Mouse (Mus musculus) E14TG2a.4 (cell line): ENCODE results near the gene Il17rd.

Experiments used
- H3K27me3 ChIP-seq: 2 replicates; pipeline ENCODE4 v1.6.1; 2014; ENCODE audit warnings: low read length, control low read depth; ENCODE audit not compliant: insufficient read depth
- H3K36me3 ChIP-seq: 2 replicates; pipeline ENCODE4 v1.6.1; 2014; ENCODE audit warnings: low read length, control low read depth; ENCODE audit not compliant: insufficient read depth
- H3K4me1 ChIP-seq: replicated peaks from 2 replicates; pipeline ENCODE4 v1.6.1; 2014; ENCODE audit warnings: low read depth, low read length, control low read depth
- H3K4me3 ChIP-seq: replicated peaks from 2 replicates; pipeline ENCODE4 v1.5.1; 2014; ENCODE audit warnings: mild to moderate bottlenecking, low read length
- H3K9me3 ChIP-seq: 2 replicates; pipeline ENCODE4 v1.6.1; 2014; ENCODE audit warnings: low read length, control low read depth
- CTCF ChIP-seq: conservative IDR thresholded peaks from 2 replicates; pipeline ENCODE4 v1.5.1; 2014; ENCODE audit warnings: low read length
- NANOG ChIP-seq: IDR thresholded peaks from 2 replicates; pipeline ENCODE4 v1.6.1; 2014; ENCODE audit warnings: borderline replicate concordance, low read length, mixed read lengths
- POU5F1 ChIP-seq: IDR thresholded peaks from 2 replicates; pipeline ENCODE4 v1.6.1; 2014; ENCODE audit warnings: low read length, borderline replicate concordance

Gene Il17rd

GRCm38 (mm10) chr14:27115275-27115660, 76.5 kb downstream of the Il17rd start:
- no peaks in the 10 kb centered on the region for H3K36me3 ChIP-seq
- peak overlapping the region; percentile 84 for H3K4me3 ChIP-seq
- peaks cover 23% of the 10 kb centered on the region for H3K4me1 ChIP-seq
- TF ChIP-seq POU5F1: no peak
- no peak for TF ChIP-seq NANOG
- no peak for TF ChIP-seq CTCF
- H3K9me3 ChIP-seq: no peaks in the 10 kb centered on the region
- peaks cover 44% of the 10 kb centered on the region for H3K27me3 ChIP-seq

- peaks cover 23% of the 10 kb centered on the region for H3K4me1 ChIP-seq
- TF ChIP-seq POU5F1 (no peak), NANOG (no peak)
- no peaks in the 10 kb centered on the region for H3K9me3 ChIP-seq
- no peaks in the 10 kb centered on the region for H3K36me3 ChIP-seq
- no peak overlapping the region for H3K4me3 ChIP-seq
- peaks cover 44% of the 10 kb centered on the region for H3K27me3 ChIP-seq
These were observed 77.2 kb downstream of the Il17rd start for GRCm38 (mm10) chr14:27115991-27116390.

GRCm38 (mm10) chr14:27116577-27117165, 77.9 kb downstream of the Il17rd start:
- Histone ChIP-seq H3K27me3 (peaks cover 44% of the 10 kb centered on the region), H3K4me3 (no peak overlapping the region), H3K4me1 (peaks cover 23% of the 10 kb centered on the region), H3K9me3 (no peaks in the 10 kb centered on the region), H3K36me3 (no peaks in the 10 kb centered on the region)
- TF ChIP-seq NANOG (no peak), CTCF (no peak), POU5F1 (no peak)

GRCm38 (mm10) chr14:27118546-27118945, 79.8 kb downstream of the Il17rd start:
- H3K4me1 ChIP-seq: peaks cover 41% of the 10 kb centered on the region
- TF ChIP-seq POU5F1 (no peak), CTCF (no peak), NANOG (no peak)
- H3K9me3 ChIP-seq: no peaks in the 10 kb centered on the region
- H3K36me3 ChIP-seq: no peaks in the 10 kb centered on the region
- H3K4me3 ChIP-seq: no peak overlapping the region
- peaks cover 41% of the 10 kb centered on the region for H3K27me3 ChIP-seq

- TF ChIP-seq POU5F1 (no peak), NANOG (no peak), CTCF (no peak)
- H3K4me3 ChIP-seq: no peak overlapping the region
- H3K9me3 ChIP-seq: no peaks in the 10 kb centered on the region
- H3K36me3 ChIP-seq: no peaks in the 10 kb centered on the region
- peaks cover 9% of the 10 kb centered on the region; the same call in 1 of the 2 replicates for H3K27me3 ChIP-seq
- peaks cover 24% of the 10 kb centered on the region for H3K4me1 ChIP-seq
These were observed 83.9 kb downstream of the Il17rd start for GRCm38 (mm10) chr14:27122646-27123045.

GRCm38 (mm10) chr14:27123543-27123942, 84.8 kb downstream of the Il17rd start:
- no peaks in the 10 kb centered on the region for H3K9me3 ChIP-seq
- H3K4me1 ChIP-seq: peaks cover 27% of the 10 kb centered on the region
- no peaks in the 10 kb centered on the region for H3K36me3 ChIP-seq
- peaks cover under 1% of the 10 kb centered on the region; the same call in 1 of the 2 replicates for H3K27me3 ChIP-seq
- no peak overlapping the region for H3K4me3 ChIP-seq
- no peak for TF ChIP-seq NANOG
- no peak for TF ChIP-seq POU5F1
- no peak for TF ChIP-seq CTCF

- Histone ChIP-seq H3K27me3 (no peaks in the 10 kb centered on the region), H3K9me3 (no peaks in the 10 kb centered on the region), H3K4me3 (no peak overlapping the region), H3K36me3 (no peaks in the 10 kb centered on the region), H3K4me1 (peaks cover 39% of the 10 kb centered on the region)
- TF ChIP-seq POU5F1 (no peak), NANOG (no peak), CTCF (no peak)
These were observed 91.3 kb downstream of the Il17rd start for GRCm38 (mm10) chr14:27130031-27130430.

- Histone ChIP-seq H3K36me3 (no peaks in the 10 kb centered on the region), H3K27me3 (no peaks in the 10 kb centered on the region), H3K4me1 (peaks cover 39% of the 10 kb centered on the region), H3K4me3 (no peak overlapping the region), H3K9me3 (no peaks in the 10 kb centered on the region)
- TF ChIP-seq NANOG (no peak), POU5F1 (no peak), CTCF (no peak)
These were observed 91.9 kb downstream of the Il17rd start for GRCm38 (mm10) chr14:27130676-27131075.

- H3K4me3 ChIP-seq: peak overlapping the region; percentile 39
These were observed 92.8 kb downstream of the Il17rd start for GRCm38 (mm10) chr14:27131521-27131920.

More at GRCm38 (mm10) chr14:27131521-27131920, 92.8 kb downstream of the Il17rd start:
- Histone ChIP-seq H3K36me3 (no peaks in the 10 kb centered on the region), H3K9me3 (no peaks in the 10 kb centered on the region), H3K27me3 (no peaks in the 10 kb centered on the region), H3K4me1 (peaks cover 39% of the 10 kb centered on the region)
- no peak for TF ChIP-seq POU5F1
- TF ChIP-seq NANOG: no peak
- no peak for TF ChIP-seq CTCF
